Mouse (Mus musculus): ENCODE measurements around the gene Ttbk2. TPM values are rescaled to one million over a fixed set of nuclear protein-coding genes. Genes with fewer than 3 reads are reported as not detected.

Gene Ttbk2
- total RNA-seq (2012; rRNA removed): 6.0 TPM in 2 replicates

GRCm38 (mm10) chr2:120850424-120851082 is at the start of gene Ttbk2:
Ttbk2 (minus strand) TSS chr2:120850604.
- no peak for TF ChIP-seq ZNF384 (IDR thresholded peaks at IDR 0.05; ENCODE audit: low read depth, low read length)
- TF ChIP-seq HCFC1 (IDR thresholded peaks at IDR 0.05; ENCODE audit: borderline replicate concordance, insufficient read depth, low read length): peak; percentile 94
- TF ChIP-seq MAFK (IDR thresholded peaks at IDR 0.05; ENCODE audit: insufficient read depth, low read depth, low read length): no peak
- peak; percentile 92 for TF ChIP-seq CHD2 (IDR thresholded peaks at IDR 0.05; ENCODE audit: low read depth, low read length)
- TF ChIP-seq ZC3H11A (IDR thresholded peaks at IDR 0.05; ENCODE audit: borderline replicate concordance, low read depth, low read length): no peak
- in situ Hi-C loops (cut with MboI; ENCODE audit: low sequenced_read_pairs in 2 of 2, unreplicated experiment in 2 of 2): no loop called here

GRCm38 (mm10) chr2:120896361-120896760 is 46.0 kb upstream of the Ttbk2 start:
- DNase-seq (ENCODE audit: low read depth, low spot score): no peak
- TF ChIP-seq ZNF384 (IDR thresholded peaks at IDR 0.05; ENCODE audit: low read depth, low read length): no peak
- no peak for TF ChIP-seq CHD2 (IDR thresholded peaks at IDR 0.05; ENCODE audit: low read depth, low read length)
- TF ChIP-seq MAFK (IDR thresholded peaks at IDR 0.05; ENCODE audit: insufficient read depth, low read depth, low read length): no peak
- TF ChIP-seq HCFC1 (IDR thresholded peaks at IDR 0.05; ENCODE audit: borderline replicate concordance, insufficient read depth, low read length): no peak
- TF ChIP-seq ZC3H11A (IDR thresholded peaks at IDR 0.05; ENCODE audit: borderline replicate concordance, low read depth, low read length): no peak
- Histone ChIP-seq H3K4me3 (ENCODE audit: insufficient read depth in 1 of 2, low read depth in 1 of 2, low read length in 2 of 2, poor library complexity in 1 of 2, severe bottlenecking in 1 of 2) (no peak overlapping the region), H3K9ac (ENCODE audit: insufficient read depth, low read depth, low read length, poor library complexity, severe bottlenecking) (no peak overlapping the region), H3K4me1 (ENCODE audit: control insufficient read depth in 2 of 2, insufficient read depth in 2 of 2, low read length in 2 of 2, poor library complexity in 1 of 2) (no peaks in the 10 kb centered on the region), H3K36me3 (ENCODE audit: control insufficient read depth, insufficient read depth, low read length, poor library complexity, severe bottlenecking) (no peaks in the 10 kb centered on the region; the same call in 1 of the 2 replicates), H3K9me3 (ENCODE audit: control insufficient read depth, insufficient read depth, low read depth, low read length) (no peaks in the 10 kb centered on the region), H3K27ac (ENCODE audit: insufficient read depth, low read depth, low read length, poor library complexity, severe bottlenecking) (no peak overlapping the region)
- in situ Hi-C loops (cut with MboI; ENCODE audit: low sequenced_read_pairs in 2 of 2, unreplicated experiment in 2 of 2): no loop called here

More at GRCm38 (mm10) chr2:120850424-120851082, at the start of gene Ttbk2:
- Histone ChIP-seq H3K4me1 (ENCODE audit: control insufficient read depth in 2 of 2, insufficient read depth in 2 of 2, low read length in 2 of 2, poor library complexity in 1 of 2) (no peaks in the 10 kb centered on the region), H3K9me3 (ENCODE audit: control insufficient read depth, insufficient read depth, low read depth, low read length) (no peaks in the 10 kb centered on the region), H3K36me3 (ENCODE audit: control insufficient read depth, insufficient read depth, low read length, poor library complexity, severe bottlenecking) (no peaks in the 10 kb centered on the region), H3K27ac (ENCODE audit: insufficient read depth, low read depth, low read length, poor library complexity, severe bottlenecking) (no peak within 1 kb of the TSS), H3K9ac (ENCODE audit: insufficient read depth, low read depth, low read length, poor library complexity, severe bottlenecking) (peak within 1 kb of the TSS; percentile 87), H3K4me3 (ENCODE audit: insufficient read depth in 1 of 2, low read depth in 1 of 2, low read length in 2 of 2, poor library complexity in 1 of 2, severe bottlenecking in 1 of 2) (peak within 1 kb of the TSS; percentile 81 to 98)
- peak; percentile 97 for DNase-seq (ENCODE audit: low read depth, low spot score)

GRCm38 (mm10) chr2:120887601-120888000 is 37.2 kb upstream of the Ttbk2 start:
- Histone ChIP-seq H3K36me3 (ENCODE audit: control insufficient read depth, insufficient read depth, low read length, poor library complexity, severe bottlenecking) (no peaks in the 10 kb centered on the region; the same call in 1 of the 2 replicates), H3K9me3 (ENCODE audit: control insufficient read depth, insufficient read depth, low read depth, low read length) (no peaks in the 10 kb centered on the region), H3K4me1 (ENCODE audit: control insufficient read depth in 2 of 2, insufficient read depth in 2 of 2, low read length in 2 of 2, poor library complexity in 1 of 2) (no peaks in the 10 kb centered on the region), H3K4me3 (ENCODE audit: insufficient read depth in 1 of 2, low read depth in 1 of 2, low read length in 2 of 2, poor library complexity in 1 of 2, severe bottlenecking in 1 of 2) (no peak overlapping the region), H3K9ac (ENCODE audit: insufficient read depth, low read depth, low read length, poor library complexity, severe bottlenecking) (no peak overlapping the region), H3K27ac (ENCODE audit: insufficient read depth, low read depth, low read length, poor library complexity, severe bottlenecking) (no peak overlapping the region)
- in situ Hi-C loops (cut with MboI; ENCODE audit: low sequenced_read_pairs in 2 of 2, unreplicated experiment in 2 of 2): no loop called here
- no peak for TF ChIP-seq CHD2 (IDR thresholded peaks at IDR 0.05; ENCODE audit: low read depth, low read length)
- TF ChIP-seq MAFK (IDR thresholded peaks at IDR 0.05; ENCODE audit: insufficient read depth, low read depth, low read length): no peak
- TF ChIP-seq ZNF384 (IDR thresholded peaks at IDR 0.05; ENCODE audit: low read depth, low read length): no peak
- TF ChIP-seq HCFC1 (IDR thresholded peaks at IDR 0.05; ENCODE audit: borderline replicate concordance, insufficient read depth, low read length): no peak
- no peak for TF ChIP-seq ZC3H11A (IDR thresholded peaks at IDR 0.05; ENCODE audit: borderline replicate concordance, low read depth, low read length)
- no peak for DNase-seq (ENCODE audit: low read depth, low spot score)

- TF ChIP-seq ZC3H11A (IDR thresholded peaks at IDR 0.05; ENCODE audit: borderline replicate concordance, low read depth, low read length) (no peak), CHD2 (IDR thresholded peaks at IDR 0.05; ENCODE audit: low read depth, low read length) (no peak), HCFC1 (IDR thresholded peaks at IDR 0.05; ENCODE audit: borderline replicate concordance, insufficient read depth, low read length) (no peak), MAFK (IDR thresholded peaks at IDR 0.05; ENCODE audit: insufficient read depth, low read depth, low read length) (no peak), ZNF384 (IDR thresholded peaks at IDR 0.05; ENCODE audit: low read depth, low read length) (no peak)
- H3K36me3 ChIP-seq (ENCODE audit: control insufficient read depth, insufficient read depth, low read length, poor library complexity, severe bottlenecking): 0 out of 2 replicates have a peak, but pooled peaks cover 2% of the 10 kb centered on the region
- in situ Hi-C loops (cut with MboI; ENCODE audit: low sequenced_read_pairs in 2 of 2, unreplicated experiment in 2 of 2): no loop called here
These were observed 22.8 kb upstream of the Ttbk2 start for GRCm38 (mm10) chr2:120873192-120873591.

More at GRCm38 (mm10) chr2:120873192-120873591, 22.8 kb upstream of the Ttbk2 start:
- DNase-seq (ENCODE audit: low read depth, low spot score): no peak
- no peaks in the 10 kb centered on the region for H3K9me3 ChIP-seq (ENCODE audit: control insufficient read depth, insufficient read depth, low read depth, low read length)
- H3K4me3 ChIP-seq (ENCODE audit: insufficient read depth in 1 of 2, low read depth in 1 of 2, low read length in 2 of 2, poor library complexity in 1 of 2, severe bottlenecking in 1 of 2): no peak overlapping the region
- no peak overlapping the region for H3K9ac ChIP-seq (ENCODE audit: insufficient read depth, low read depth, low read length, poor library complexity, severe bottlenecking)
- no peak overlapping the region for H3K27ac ChIP-seq (ENCODE audit: insufficient read depth, low read depth, low read length, poor library complexity, severe bottlenecking)
- no peaks in the 10 kb centered on the region for H3K4me1 ChIP-seq (ENCODE audit: control insufficient read depth in 2 of 2, insufficient read depth in 2 of 2, low read length in 2 of 2, poor library complexity in 1 of 2)

Data from ES-E14 (cell line).